Mouse (Mus musculus) large intestine, adult 2 months (tissue): Measurements from ENCODE around the gene Fam84b. TPM values are rescaled to one million over a fixed set of nuclear protein-coding genes. Genes with fewer than 3 reads are reported as not detected.

Experiments used
- polyA plus RNA-seq: library from polyadenylated mRNA; depleted of rRNA; stranded (reverse); fragments of >200 nt; gene quantifications from 2 replicates; pipeline ENCODE4 v1.2.3, GENCODE M21; 2012; rRNA removed

The Fam84b gene
- polyA plus RNA-seq, 1 experiment, result 10.9 TPM

Other genes starting within 250 kb of the Fam84b start
- not detected in 2 replicates for gene A1bg, start 69.2 kb upstream of the Fam84b start, polyA plus RNA-seq